Mouse (Mus musculus) liver, embryonic 11.5 days (tissue): ENCODE data around the gene Pou6f2. TPM values are rescaled to one million over a fixed set of nuclear protein-coding genes. Genes with fewer than 3 reads are reported as not detected.

Source experiments
- ATAC-seq: fragments of 200-750 bp; cut with Nextera tagmentation; replicated peaks from 2 replicates; pipeline ENCODE4 v1.8.0; 2017; ENCODE audit warnings: moderate number of reproducible peaks, mild to moderate bottlenecking, moderate TSS enrichment, moderate library complexity; ENCODE audit not compliant: low FRiP score
- DNase-seq: peaks from one replicate; pipeline ENCODE4 v3.0.0-alpha.2; 2017; ENCODE audit warnings: low spot score
- H3K27ac ChIP-seq: fragments of 300-500 bp; sonication (generic); 2 replicates; pipeline ENCODE4 v1.5.1; 2014; ENCODE audit warnings: mild to moderate bottlenecking, low read depth, low read length, control low read depth
- H3K27me3 ChIP-seq: fragments of 300-500 bp; sonication (generic); replicated peaks from 2 replicates; pipeline ENCODE4 v1.6.1; 2014; ENCODE audit warnings: low read length, mixed read lengths; ENCODE audit not compliant: control insufficient read depth, insufficient read depth
- H3K36me3 ChIP-seq: fragments of 300-500 bp; sonication (generic); 2 replicates; pipeline ENCODE4 v1.6.1; 2014; ENCODE audit warnings: mild to moderate bottlenecking, low read length, moderate library complexity, mixed read lengths; ENCODE audit not compliant: control insufficient read depth, insufficient read depth
- H3K4me1 ChIP-seq: fragments of 300-500 bp; sonication (generic); replicated peaks from 2 replicates; pipeline ENCODE4 v1.6.1; 2014; ENCODE audit warnings: low read length, mixed read lengths; ENCODE audit not compliant: control insufficient read depth, insufficient read depth
- H3K4me2 ChIP-seq: fragments of 300-500 bp; sonication (generic); 2 replicates; pipeline ENCODE4 v1.6.1; 2014; ENCODE audit warnings: mild to moderate bottlenecking, control low read depth, moderate library complexity
- H3K4me3 ChIP-seq: fragments of 300-500 bp; sonication (generic); 2 replicates; pipeline ENCODE4 v1.5.1; 2014; ENCODE audit warnings: low read depth, low read length, control low read depth
- H3K9ac ChIP-seq: fragments of 300-500 bp; sonication (generic); 2 replicates; pipeline ENCODE4 v1.6.1; 2014; ENCODE audit warnings: low read depth, low read length, control low read depth
- H3K9me3 ChIP-seq: fragments of 300-500 bp; sonication (generic); 2 replicates; pipeline ENCODE4 v1.6.1; 2016; ENCODE audit warnings: low read length, inconsistent platforms, mixed read lengths; ENCODE audit not compliant: control insufficient read depth
- WGBS: fragments of 180-500 bp; shearing (Covaris S2); extraction: QIAGEN DNeasy Blood & Tissue Kit; methylation state at CpG from one replicate; pipeline ENCODE4 v1.1.7; 2014; 5-methylcytosine and 5-hydroxymethylcytosine counted together
- polyA plus RNA-seq: library from polyadenylated mRNA; unstranded; fragments of >200 nt; fragmentation: Nextera tagmentation; extraction: Ambion mirVana; gene quantifications from 2 replicates; pipeline ENCODE4 v1.2.1, GENCODE M21; 2014

Pou6f2 gene
- polyA plus RNA-seq, 1 experiment from 2014 or later, result 0.08 TPM

- Histone ChIP-seq H3K4me1 (no peaks in the 10 kb centered on the region), H3K36me3 (no peaks in the 10 kb centered on the region), H3K9me3 (no peaks in the 10 kb centered on the region), H3K4me2 (no peak overlapping the region), H3K4me3 (no peak overlapping the region), H3K27me3 (no peaks in the 10 kb centered on the region), H3K27ac (no peak overlapping the region), H3K9ac (no peak overlapping the region)
- DNase-seq (no peak), ATAC-seq (no peak)
- 80% methylated on average over 5 of the region's 5 CpGs for WGBS
Measured at GRCm38 (mm10) chr13:18282361-18282982, 115.0 kb downstream of the Pou6f2 start.

- Histone ChIP-seq H3K9me3 (no peaks in the 10 kb centered on the region), H3K4me3 (no peak overlapping the region), H3K4me1 (no peaks in the 10 kb centered on the region), H3K4me2 (no peak overlapping the region), H3K27me3 (no peaks in the 10 kb centered on the region), H3K9ac (no peak overlapping the region), H3K36me3 (no peaks in the 10 kb centered on the region), H3K27ac (no peak overlapping the region)
- DNase-seq (no peak), ATAC-seq (no peak)
- 68% methylated on average over 3 of the region's 3 CpGs for WGBS
Measured at GRCm38 (mm10) chr13:18281084-18281483, 116.4 kb downstream of the Pou6f2 start.

- H3K9me3 ChIP-seq, result no peaks in the 10 kb centered on the region
- H3K27ac ChIP-seq, result no peak overlapping the region
- H3K36me3 ChIP-seq, result no peaks in the 10 kb centered on the region
- no peaks in the 10 kb centered on the region for H3K4me1 ChIP-seq
- DNase-seq (no peak), ATAC-seq (no peak)
- WGBS, result 82% methylated on average over 3 of the region's 3 CpGs
- H3K4me2 ChIP-seq, result no peak overlapping the region
- no peak overlapping the region for H3K9ac ChIP-seq
- H3K4me3 ChIP-seq, result no peak overlapping the region
- H3K27me3 ChIP-seq, result no peaks in the 10 kb centered on the region
Measured at GRCm38 (mm10) chr13:18253131-18253530, 144.4 kb downstream of the Pou6f2 start.

- Histone ChIP-seq H3K36me3 (no peaks in the 10 kb centered on the region), H3K27me3 (no peaks in the 10 kb centered on the region; the same call in 1 of the 2 replicates), H3K4me1 (no peaks in the 10 kb centered on the region), H3K9ac (no peak overlapping the region), H3K27ac (no peak overlapping the region), H3K9me3 (no peaks in the 10 kb centered on the region), H3K4me2 (no peak overlapping the region), H3K4me3 (no peak overlapping the region)
- ATAC-seq, result no peak
- DNase-seq, result peak; percentile 33
- 19% methylated on average over 22 of the region's 22 CpGs for WGBS
Measured at GRCm38 (mm10) chr13:18218566-18219234, 178.8 kb downstream of the Pou6f2 start.

GRCm38 (mm10) chr13:18211242-18211641, 186.2 kb downstream of the Pou6f2 start:
- ATAC-seq, result no peak
- Histone ChIP-seq H3K27me3 (no peaks in the 10 kb centered on the region), H3K4me3 (no peak overlapping the region), H3K27ac (no peak overlapping the region), H3K9me3 (no peaks in the 10 kb centered on the region), H3K9ac (no peak overlapping the region), H3K4me1 (no peaks in the 10 kb centered on the region), H3K4me2 (no peak overlapping the region), H3K36me3 (no peaks in the 10 kb centered on the region)
- 90% methylated on average over 14 of the region's 14 CpGs for WGBS
- DNase-seq, result no peak

GRCm38 (mm10) chr13:18204476-18205250, 192.8 kb downstream of the Pou6f2 start:
- Histone ChIP-seq H3K9me3 (no peaks in the 10 kb centered on the region), H3K9ac (no peak overlapping the region), H3K36me3 (no peaks in the 10 kb centered on the region), H3K4me3 (no peak overlapping the region), H3K4me1 (no peaks in the 10 kb centered on the region), H3K27ac (no peak overlapping the region), H3K4me2 (no peak overlapping the region), H3K27me3 (no peaks in the 10 kb centered on the region)
- 65% methylated on average over 8 of the region's 8 CpGs for WGBS
- DNase-seq, result no peak
- no peak for ATAC-seq

- ATAC-seq (no peak), DNase-seq (no peak)
- Histone ChIP-seq H3K4me1 (no peaks in the 10 kb centered on the region), H3K36me3 (no peaks in the 10 kb centered on the region), H3K27me3 (no peaks in the 10 kb centered on the region), H3K27ac (no peak overlapping the region), H3K9me3 (no peaks in the 10 kb centered on the region), H3K9ac (no peak overlapping the region), H3K4me2 (no peak overlapping the region), H3K4me3 (no peak overlapping the region)
- WGBS, result 40% methylated on average over 3 of the region's 3 CpGs
Measured at GRCm38 (mm10) chr13:18174003-18174402, 223.5 kb downstream of the Pou6f2 start.

GRCm38 (mm10) chr13:18173021-18173420, 224.5 kb downstream of the Pou6f2 start:
- Histone ChIP-seq H3K9ac (no peak overlapping the region), H3K27me3 (no peaks in the 10 kb centered on the region), H3K9me3 (no peaks in the 10 kb centered on the region), H3K27ac (no peak overlapping the region), H3K4me3 (no peak overlapping the region), H3K4me1 (no peaks in the 10 kb centered on the region), H3K4me2 (no peak overlapping the region), H3K36me3 (no peaks in the 10 kb centered on the region)
- ATAC-seq (no peak), DNase-seq (no peak)
- 35% methylated on average over 3 of the region's 3 CpGs for WGBS
